Mouse (Mus musculus): ENCODE measurements around the gene Fbxo3. TPM values are rescaled to one million over a fixed set of nuclear protein-coding genes. Genes with fewer than 3 reads are reported as not detected.
"Not testable (repeated sequence)": the region's sequence is repeated elsewhere in the genome, so short reads cannot be mapped to it uniquely, and the experiment has no call there.

Gene Fbxo3
- 50.2 and 53.9 TPM in 2 replicates for polyA plus RNA-seq (2012; rRNA removed)

GRCm38 (mm10) chr2:104027458-104028138 is at the start of gene Fbxo3:
Fbxo3 (plus strand) TSS chr2:104027721.
- DNase-seq (ENCODE audit: extremely low spot score in 1 of 2, low spot score in 1 of 2), result peak; percentile 58 to 77

DNA sequence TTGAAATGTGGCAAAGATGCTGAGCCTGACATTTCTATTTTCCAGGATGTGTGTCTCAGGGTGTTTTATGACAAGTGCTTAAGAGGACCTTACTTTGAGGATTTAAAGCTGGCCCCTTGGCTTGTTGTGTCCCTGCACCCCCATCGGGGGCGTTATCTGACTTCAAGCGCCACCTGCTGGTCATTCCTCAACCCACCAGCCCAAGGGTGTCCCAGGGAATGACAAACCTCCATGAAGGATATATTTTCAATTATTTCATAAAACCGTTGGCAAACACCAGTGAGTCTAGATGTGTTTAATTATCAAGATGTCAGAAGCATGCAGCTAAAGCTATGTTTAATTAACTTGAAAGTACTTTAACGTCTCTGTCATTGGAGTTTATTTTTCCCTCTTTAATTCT is 45.3 kb upstream of the Fbxo3 start:
- DNase-seq (ENCODE audit: extremely low spot score in 1 of 2, low spot score in 1 of 2), result peak in 1 of 2 experiments; percentile 83

DNA sequence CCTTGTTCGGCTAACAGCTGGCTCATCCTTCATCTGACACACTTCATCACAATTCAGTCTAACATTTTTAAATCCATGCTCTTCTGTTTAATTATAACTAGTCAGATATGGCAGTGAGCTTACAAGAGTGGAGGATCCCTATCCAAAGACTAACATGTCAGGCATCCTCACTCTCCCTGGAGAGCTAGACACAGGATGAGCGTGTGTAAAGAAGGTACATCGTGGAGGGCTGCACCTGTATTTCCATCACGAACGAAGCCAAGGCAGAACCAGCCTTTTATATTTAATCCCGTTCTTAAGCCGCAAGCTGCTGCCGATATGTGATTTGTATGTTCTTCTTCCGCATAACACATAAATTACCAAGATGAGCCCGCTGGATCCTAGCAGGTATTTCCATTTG is 44.4 kb upstream of the Fbxo3 start:
- DNase-seq (ENCODE audit: extremely low spot score in 1 of 2, low spot score in 1 of 2), result no peak

- not testable (repeated sequence) for DNase-seq (ENCODE audit: extremely low spot score in 1 of 2, low spot score in 1 of 2)
Measured at GRCm38 (mm10) chr2:103987595-103987994, 39.9 kb upstream of the Fbxo3 start.

DNA sequence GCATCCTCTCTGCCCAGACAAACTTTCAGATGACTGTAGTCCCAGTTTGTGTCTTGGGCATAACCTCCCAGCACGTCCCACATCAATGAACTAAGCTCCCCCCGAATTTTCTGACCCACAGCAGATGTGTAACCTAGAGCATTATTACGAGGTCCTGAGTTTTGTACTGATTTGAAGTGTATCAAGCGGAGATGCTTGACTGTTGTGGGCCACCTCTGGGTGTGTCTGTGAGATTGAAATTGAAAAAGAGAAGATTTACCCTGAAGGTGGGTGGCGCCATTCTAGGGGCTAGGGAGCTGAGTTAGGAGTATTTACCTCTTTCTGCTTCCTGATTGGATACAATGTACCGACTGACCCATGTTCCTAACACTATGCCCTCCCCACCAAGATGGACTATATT is 37.8 kb upstream of the Fbxo3 start:
- no peak for DNase-seq (ENCODE audit: extremely low spot score in 1 of 2, low spot score in 1 of 2)

DNA sequence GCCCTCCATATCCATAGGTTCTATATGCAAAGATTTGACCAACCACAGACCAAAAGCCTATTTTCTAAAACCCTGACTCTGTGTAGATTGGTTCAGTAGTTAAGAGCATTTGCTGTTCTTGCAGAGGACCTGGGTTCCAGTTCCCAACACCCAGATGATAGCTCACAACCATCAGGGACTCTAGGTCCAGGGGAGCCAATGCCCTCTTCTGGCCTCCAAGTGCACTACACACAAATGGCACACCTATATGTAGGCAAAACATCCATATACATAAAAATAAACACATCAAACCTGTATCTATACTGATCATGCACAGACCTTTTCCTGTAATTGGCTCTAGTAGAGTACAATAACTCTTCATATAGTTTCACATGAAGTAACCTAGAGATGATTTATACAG is 36.2 kb upstream of the Fbxo3 start:
- no peak for DNase-seq (ENCODE audit: extremely low spot score in 1 of 2, low spot score in 1 of 2)

- no peak for DNase-seq (ENCODE audit: extremely low spot score in 1 of 2, low spot score in 1 of 2)
Measured at GRCm38 (mm10) chr2:103992162-103992561, 35.4 kb upstream of the Fbxo3 start.

DNA sequence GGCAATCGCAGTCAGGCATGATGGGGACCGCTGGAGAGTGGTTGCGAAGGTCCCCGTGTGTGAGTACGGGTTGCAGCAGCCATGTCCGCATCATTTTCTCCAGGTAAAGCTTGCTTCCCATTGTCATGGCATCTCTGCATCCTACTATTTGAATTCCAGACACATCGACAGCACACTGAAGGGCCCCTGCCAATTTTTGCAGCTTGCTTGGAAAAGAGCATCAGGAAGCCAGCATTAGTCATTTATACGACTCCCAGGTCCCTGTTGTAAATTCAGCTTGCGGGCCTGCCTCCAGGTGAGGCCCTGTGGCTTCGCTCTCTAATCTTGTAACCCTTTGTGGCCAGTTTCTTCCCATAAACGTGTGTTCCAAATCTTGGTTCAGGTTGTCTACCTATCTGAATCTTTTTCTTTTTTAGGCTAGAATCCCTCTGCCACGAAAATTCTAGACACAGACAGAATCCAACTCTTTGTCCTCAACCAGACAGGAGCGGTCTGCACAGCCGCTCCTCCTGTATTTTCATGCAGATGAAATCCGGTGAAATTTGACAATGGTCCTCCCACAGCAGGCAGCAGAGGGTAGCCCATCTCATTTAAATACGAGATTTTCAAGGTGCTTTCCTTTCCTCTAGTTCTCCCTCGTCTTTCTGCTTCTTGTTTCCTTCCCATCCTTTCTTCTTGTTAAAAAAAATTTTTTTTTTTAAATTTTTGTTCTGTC is 34.7 kb upstream of the Fbxo3 start:
- DNase-seq (ENCODE audit: extremely low spot score in 1 of 2, low spot score in 1 of 2), result no peak

DNA sequence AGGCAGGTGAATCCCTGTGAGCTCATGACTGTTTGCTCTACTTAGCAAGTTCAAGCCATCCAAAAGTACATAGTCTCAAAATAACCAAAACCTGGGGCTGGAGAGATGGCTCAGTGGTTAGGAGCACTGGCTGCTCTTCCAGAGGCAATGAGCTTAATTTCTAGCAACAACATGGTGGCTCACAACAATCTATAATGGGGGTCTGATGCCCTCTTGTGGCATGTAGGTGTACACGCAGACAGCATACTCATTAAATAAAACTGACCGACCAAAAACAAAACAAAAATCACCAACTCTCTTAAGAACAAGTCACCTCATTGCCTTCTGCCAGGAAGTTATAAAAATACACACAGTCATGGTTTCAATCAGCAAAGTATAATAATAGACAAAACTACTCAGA is 26.4 kb upstream of the Fbxo3 start:
- peak in 1 of 2 experiments; percentile 30 for DNase-seq (ENCODE audit: extremely low spot score in 1 of 2, low spot score in 1 of 2)

DNA sequence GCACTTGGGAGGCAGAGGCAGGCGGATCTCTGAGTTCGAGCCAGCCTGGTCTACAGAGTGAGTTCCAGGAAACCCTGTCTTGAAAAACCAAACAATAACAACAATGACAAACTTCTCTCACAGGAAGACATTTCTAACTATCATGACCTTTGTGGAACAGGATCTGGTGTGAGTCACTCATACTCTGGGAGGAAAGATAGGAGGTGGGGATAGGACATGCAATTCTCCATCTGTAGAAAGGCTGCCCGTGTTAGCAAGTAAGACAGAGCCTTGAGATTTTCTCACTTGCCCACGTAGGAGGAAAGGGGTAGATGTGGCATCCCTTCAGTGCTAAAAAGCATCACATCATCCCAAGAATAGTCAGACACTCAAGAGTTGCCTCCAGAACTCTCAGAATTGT is 25.7 kb upstream of the Fbxo3 start:
- DNase-seq (ENCODE audit: extremely low spot score in 1 of 2, low spot score in 1 of 2), result no peak

GRCm38 (mm10) chr2:104002711-104003413 is 24.7 kb upstream of the Fbxo3 start:
- DNase-seq (ENCODE audit: extremely low spot score in 1 of 2, low spot score in 1 of 2), result peak; percentile 69 to 83

GRCm38 (mm10) chr2:104007793-104008519 is 19.6 kb upstream of the Fbxo3 start:
- no peak for DNase-seq (ENCODE audit: extremely low spot score in 1 of 2, low spot score in 1 of 2)

- DNase-seq (ENCODE audit: extremely low spot score in 1 of 2, low spot score in 1 of 2), result not testable (repeated sequence)
Measured at GRCm38 (mm10) chr2:104008853-104009252, 18.7 kb upstream of the Fbxo3 start.

GRCm38 (mm10) chr2:104023096-104023495 is 4.4 kb upstream of the Fbxo3 start:
- no peak for DNase-seq (ENCODE audit: extremely low spot score in 1 of 2, low spot score in 1 of 2)

DNA sequence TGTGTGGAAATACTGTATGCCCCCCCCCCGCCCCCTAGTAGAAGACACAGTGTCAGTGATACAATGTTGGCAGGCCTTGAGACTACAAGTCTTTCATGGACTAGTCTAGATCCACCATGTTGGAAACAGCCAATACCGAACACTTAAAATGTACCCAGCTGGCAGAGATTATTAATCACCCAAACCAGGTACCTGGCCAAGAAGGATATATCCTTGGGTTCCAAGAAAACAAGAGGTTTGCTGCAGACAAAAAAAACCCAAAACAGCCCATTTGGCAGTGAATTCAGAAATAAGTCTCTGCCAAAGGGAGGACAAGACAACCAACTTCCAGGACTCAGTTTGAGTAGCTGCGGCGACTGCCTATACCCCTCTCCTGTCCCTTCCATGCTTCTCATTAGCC is 2.9 kb upstream of the Fbxo3 start:
- DNase-seq (ENCODE audit: extremely low spot score in 1 of 2, low spot score in 1 of 2), result no peak

GRCm38 (mm10) chr2:104028139-104028723 is 710 bp downstream of the Fbxo3 start, which contains the start of gene 4931422A03Rik:
4931422A03Rik (minus strand) TSS chr2:104028361.
- no peak for DNase-seq (ENCODE audit: extremely low spot score in 1 of 2, low spot score in 1 of 2)

DNA sequence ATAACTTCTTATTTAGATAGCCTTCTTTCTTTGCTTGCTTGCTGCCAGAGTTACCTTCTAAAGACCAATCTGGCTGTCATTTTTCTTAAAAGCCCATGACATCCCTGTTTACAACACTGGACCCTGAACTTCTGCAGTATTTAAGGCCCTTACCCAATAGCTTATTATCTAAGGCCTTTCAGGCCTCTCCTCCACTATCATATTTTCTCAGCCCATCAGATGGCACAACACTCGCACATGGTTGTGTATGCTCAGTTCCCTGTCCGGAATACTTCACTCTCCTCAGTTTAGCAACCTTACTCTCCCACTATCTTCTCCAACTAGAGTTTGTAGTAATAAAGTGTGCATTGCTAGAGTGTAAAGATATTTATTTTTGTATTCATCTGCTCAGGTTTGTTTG is 1.6 kb downstream of the Fbxo3 start:
- DNase-seq (ENCODE audit: extremely low spot score in 1 of 2, low spot score in 1 of 2), result no peak

- DNase-seq (ENCODE audit: extremely low spot score in 1 of 2, low spot score in 1 of 2), result no peak
Measured at GRCm38 (mm10) chr2:104030381-104030780, 2.9 kb downstream of the Fbxo3 start.

DNA sequence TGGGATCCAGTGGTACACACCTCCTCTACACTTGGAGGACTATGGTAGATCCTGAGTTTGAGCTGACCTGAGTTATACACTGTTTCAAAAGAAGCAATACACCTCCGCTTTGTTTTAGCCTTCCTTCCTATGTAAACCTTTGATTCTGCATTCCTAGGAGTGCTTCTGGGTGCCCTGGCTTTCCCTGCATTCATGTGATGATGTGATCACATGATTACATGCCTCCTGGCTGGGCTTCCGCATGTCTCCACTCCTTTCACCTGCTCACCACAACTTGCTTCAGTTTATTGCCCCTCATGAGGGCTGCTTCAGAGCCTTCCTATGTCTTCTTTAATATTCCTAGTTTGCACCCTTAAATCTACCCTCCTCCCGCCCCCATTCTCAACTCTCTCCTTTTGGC is 4.5 kb downstream of the Fbxo3 start:
- no peak for DNase-seq (ENCODE audit: extremely low spot score in 1 of 2, low spot score in 1 of 2)

- DNase-seq (ENCODE audit: extremely low spot score in 1 of 2, low spot score in 1 of 2), result peak; percentile 40 to 86
Measured at GRCm38 (mm10) chr2:104034832-104035472, 7.4 kb downstream of the Fbxo3 start.
